Mouse (Mus musculus) layer of hippocampus, adult 8-10 months (tissue): ENCODE measurements around the gene Gsto1. TPM values are rescaled to one million over a fixed set of nuclear protein-coding genes. Genes with fewer than 3 reads are reported as not detected.

ENCODE experiments used
- DNase-seq, 2 experiments: peaks; one replicate each; pipeline ENCODE4 v3.0.0; 2022; ENCODE audit warnings: low spot score in 2 of 2
- total RNA-seq, 4 experiments: library from RNA; stranded (reverse); gene quantifications; 2 replicates each; pipeline ENCODE4 v1.2.4; 2022

The Gsto1 gene
- total RNA-seq, 4 experiments from 2014 or later = 49.8 to 60.2 (median 56.1) TPM

DNA sequence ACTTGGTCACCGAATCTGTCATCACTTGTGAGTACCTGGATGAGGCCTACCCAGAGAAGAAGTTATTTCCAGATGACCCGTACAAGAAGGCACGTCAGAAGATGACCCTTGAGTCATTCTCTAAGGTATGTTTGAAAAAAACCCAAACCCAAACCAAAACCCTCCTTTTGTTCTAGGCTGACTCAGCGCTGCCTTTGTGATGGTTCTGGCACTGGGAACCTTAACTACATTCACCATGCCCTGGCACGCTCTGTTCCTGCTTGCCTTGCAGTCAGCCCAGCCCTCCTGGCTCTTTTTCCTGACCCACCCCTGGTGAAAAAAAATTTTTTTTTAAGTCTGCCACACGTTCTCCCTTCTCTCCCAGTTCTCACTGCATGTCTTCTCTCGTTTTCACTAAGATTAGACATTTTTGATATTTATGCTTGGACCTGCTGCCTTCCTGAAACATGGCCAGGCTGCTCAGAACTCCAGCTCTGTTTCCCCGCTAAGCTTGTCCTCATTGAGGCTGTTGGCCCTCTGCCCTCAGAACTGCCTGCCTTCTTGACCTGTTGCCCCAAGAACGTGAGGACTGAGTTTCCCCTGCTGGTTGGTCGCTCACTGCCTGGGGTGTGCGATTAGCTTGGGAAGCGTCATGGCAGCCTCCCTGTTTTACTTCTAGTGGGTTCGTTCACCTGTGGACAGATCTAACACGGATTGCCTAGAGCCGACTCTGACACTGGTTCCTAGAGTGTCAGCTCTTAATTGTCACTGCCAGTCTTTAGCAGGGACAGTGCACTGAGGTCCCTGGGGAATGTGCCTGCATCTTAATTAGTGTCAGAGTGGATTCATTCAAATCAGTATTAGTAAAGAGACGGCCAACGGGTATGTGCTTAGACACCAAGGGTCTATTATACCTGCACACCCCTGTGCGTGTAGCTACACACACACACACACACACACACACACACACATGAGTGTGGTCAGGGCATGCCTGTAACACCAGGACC is 3.5 kb downstream of the Gsto1 start:
- DNase-seq = no peak

DNA sequence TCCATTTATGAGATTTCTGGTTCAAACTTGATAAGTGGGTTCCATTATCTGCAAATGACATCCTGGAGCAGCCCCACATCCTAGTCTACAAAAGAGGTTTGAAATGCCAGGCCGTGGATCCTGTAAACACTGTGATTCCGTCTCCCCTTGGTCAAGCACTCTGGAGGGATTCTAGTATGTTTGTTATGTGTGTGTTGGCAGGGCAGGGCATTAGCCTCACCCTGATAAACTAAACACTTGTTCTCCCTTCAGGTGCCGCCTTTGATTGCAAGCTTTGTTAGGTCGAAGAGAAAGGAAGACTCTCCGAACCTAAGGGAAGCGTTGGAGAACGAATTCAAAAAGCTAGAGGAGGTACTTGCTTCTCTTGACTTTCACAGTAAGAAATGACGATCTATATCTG is 4.4 kb downstream of the Gsto1 start:
- no peak for DNase-seq

DNA sequence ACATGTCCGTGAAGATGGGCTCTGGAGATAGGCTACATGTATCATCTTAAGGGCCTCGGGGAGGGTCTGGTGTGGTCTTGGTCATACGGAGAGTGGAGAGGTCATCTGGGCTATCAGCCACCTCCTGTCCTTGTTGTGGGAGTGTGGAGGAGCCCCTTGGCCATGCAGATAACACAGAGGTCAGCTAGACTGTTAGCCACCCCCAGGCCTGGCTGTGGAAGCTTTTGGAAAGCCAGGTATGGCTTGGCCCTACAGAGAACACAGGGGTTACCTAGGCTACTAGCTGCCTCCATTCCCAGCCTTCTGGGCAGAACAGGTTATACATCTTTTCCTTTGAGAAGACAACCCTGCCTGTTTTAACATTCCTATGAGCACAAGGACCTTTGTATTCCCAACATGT is 7.8 kb downstream of the Gsto1 start:
- no peak for DNase-seq

DNA sequence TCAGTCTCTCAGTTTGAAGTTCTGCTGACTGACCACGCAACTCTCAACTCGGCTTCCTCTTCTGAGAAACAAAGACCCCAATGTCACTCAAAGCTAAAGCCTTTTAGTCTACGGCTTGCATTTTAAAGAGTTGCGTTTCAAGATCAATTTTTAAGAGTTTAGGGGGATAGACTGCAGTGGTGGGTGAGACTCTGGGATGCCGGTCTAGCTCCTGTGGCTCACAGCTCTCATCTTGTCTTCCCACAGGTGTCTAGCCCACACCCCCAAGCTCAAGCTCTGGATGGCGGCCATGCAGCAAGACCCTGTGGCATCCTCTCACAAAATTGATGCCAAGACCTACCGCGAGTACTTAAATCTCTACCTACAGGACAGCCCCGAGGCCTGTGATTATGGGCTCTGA is 9.3 kb downstream of the Gsto1 start:
- no peak for DNase-seq

DNA sequence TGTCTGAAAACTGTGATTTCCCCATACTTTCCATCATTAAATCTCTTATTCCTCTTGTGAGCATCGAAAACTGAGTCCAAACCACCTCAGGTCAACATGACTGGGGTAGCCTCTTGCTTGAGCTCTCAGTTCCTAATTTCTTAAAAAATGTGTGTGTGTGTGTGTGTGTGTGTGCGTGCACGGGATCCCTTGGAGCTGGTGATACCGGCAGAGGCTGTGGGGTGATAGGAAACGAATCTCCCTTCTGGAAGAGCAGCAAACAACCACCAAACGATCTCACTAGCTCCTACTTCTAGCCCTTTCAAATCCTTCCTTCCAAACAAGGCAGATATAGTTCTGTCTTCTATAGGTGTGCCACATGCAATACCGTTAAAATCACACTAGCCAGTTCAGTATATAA is 10.0 kb downstream of the Gsto1 start:
- DNase-seq = no peak

DNA sequence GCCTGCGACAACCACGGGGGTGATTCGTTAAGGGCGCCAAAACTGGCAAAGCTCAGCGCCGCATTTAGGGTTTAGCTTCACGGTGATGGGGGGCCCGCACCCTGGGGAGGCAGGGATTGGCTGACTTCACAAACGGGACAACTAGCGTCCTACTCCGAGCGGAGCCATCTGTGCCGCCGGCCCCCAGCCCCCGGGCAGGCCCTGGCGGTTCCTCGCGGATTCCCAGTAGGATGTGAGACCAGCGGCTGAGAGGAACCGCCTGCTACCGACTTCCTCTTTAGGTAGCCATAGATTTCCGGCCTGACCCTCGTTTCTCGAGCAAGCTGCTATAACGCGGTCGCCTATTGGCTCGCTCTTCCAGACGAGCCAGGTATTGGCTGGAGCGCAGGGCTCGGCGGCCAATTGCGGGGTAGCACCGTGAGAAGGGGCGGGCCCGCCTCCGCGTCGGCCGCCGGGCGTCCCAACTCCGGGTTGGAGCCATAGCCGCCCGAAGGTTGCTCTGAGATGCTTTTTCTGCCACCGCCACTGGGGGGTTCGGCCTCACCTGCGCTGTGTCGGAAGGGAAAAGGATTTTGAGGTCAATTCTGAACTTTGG is 10.7 kb downstream of the Gsto1 start, which contains the start of gene Gsto2:
Gene Gsto2, plus strand, starts transcription at position 182 of the 595 bp plus-strand sequence.
- DNase-seq = peak; percentile 92 to 93

DNA sequence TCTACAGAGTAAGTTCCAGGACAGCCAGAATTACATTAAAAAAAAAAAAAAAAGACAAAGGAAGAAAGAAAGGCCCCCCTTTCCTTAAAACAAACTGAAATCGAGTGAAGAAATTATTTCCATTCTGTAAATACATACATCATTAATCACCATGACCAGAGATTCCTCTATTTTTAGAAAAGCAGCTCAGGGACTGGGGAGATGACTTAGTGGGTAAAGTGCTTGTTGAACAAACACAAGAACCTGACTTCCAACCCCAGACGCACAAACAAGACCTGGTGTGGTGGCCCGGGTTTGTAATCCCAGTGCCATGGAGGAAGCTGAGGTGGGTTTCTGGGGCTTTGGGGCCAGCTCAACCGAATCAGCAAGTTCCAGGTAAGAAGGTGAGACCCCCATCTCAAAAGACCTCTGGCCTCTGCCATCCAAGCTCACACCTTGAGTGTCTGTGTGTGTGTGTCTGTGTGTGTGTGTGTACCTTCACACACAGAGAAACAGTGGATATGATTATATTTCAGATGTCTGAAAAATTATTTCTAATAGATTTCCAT is 12.9 kb downstream of the Gsto1 start:
- DNase-seq = no peak

DNA sequence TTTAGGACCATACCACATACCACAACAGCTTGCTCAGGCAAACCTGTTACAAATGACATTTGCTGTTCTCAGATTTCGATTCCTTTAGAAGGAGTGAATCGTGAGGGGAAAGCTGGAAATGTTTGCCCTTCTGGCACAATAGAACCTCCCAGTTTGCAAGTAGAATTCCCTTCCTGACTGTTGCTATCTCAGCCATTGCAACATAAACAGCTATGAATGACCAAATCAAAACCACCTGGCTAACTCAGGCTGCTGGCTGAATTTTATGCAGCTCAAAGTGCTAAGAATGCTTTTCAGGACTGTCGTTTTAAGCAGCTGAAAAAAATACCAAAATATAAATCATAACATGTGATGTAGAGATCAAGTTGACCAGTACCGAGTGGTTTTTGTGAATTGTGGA is 14.2 kb downstream of the Gsto1 start:
- no peak for DNase-seq

DNA sequence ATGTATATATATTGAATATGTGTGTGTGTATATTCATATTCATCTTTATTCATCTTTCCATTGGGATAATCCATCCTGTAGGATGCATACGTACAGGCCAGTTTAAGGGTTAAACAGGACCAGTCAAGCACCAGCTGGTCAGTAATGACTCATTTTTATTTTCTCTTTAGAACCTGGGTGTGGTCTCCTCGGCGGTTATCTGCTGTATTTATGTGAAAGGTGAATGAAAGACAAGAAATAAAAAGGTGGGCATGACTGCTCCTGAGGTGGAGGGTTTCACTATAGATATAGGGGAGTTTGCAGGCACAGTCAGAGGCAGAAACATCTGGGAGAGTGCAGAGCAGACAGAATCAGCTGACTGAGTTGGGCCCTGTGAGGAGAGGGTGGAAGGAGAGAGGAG is 14.7 kb downstream of the Gsto1 start:
- no peak for DNase-seq

DNA sequence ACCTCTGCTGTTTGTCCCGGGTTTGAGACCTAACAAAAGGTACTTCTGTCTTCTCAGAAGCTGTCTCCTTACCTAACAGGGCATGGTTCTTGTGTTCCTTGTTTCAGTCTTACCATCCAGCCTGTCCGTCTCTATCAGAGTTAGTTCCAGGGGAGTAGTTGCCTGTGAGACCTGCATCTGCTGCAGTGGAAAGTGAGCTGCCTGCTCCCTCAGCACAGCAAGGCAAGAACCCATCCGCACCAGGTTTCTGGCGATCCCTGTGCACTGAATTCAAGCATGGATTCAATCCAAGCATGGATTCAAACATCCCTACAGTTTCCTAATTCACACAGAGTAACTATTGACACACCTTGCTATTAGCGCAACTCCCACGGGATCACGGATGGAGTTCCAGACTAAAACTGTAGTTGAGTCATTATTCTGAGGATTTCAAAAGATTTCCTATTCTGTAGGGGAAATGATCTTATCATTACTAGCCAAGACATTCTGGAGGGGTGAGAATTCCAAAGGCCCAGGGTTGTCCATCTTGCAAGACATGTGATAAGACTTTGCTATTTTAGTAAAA is 15.4 kb downstream of the Gsto1 start:
- no peak for DNase-seq

DNA sequence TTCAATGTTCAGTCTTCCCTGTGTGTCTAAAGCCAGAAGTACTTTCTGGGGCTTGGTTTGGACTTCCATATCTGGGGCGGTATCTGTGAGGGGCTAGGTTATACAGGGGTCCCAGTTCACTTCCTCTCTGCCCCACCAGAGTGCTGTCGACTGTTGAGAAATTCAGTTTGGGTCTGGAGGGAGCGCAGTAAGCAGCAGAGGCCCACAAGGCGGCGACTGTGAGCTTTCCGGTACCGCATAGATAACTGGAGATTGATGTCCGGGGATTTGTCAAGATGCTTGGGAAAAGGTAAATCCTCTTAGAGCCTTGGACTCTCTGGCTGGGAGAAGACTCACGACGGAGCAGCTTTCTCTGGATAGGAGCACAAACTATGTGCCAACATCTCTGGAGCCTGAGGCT is 16.7 kb downstream of the Gsto1 start:
- DNase-seq = no peak

DNA sequence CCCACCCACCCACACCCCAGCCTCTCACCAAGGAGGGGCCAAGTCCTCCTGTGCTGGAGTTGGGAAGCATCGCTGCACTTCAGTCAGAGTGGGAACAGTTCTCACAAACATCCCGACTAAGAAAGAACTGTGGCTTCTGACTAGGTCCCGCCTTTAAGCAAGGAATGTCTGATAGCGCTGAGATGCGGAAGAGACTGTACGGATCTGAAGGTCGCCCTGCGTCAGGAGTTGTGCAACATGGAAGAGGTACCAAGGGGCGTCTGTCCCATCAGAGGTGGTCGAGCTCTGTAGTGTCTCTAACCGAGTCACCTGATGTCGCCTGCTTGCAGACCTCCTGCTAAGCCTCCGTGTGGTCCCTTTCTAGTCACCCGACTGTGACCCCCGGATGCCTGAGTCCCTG is 21.5 kb downstream of the Gsto1 start:
- DNase-seq = no peak

DNA sequence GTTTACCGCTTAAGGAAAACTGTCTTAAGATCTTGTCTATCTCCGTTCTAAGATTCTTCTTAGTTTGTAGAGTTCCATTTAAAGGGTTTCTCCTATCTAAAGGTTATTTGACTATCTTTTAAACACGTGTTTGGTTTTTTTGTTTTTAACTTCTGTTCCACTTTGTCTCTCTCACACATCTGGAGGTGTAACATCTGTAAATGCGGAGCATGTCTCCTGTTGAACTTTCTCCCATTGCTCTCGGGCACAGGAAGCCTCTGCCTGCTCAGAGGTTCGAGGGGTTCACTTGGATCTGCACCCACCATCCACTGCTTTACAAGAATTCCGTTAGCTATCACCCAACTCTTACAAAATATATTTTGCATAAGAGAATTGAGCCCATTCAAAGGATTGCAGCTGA is 26.8 kb downstream of the Gsto1 start:
- DNase-seq = no peak

DNA sequence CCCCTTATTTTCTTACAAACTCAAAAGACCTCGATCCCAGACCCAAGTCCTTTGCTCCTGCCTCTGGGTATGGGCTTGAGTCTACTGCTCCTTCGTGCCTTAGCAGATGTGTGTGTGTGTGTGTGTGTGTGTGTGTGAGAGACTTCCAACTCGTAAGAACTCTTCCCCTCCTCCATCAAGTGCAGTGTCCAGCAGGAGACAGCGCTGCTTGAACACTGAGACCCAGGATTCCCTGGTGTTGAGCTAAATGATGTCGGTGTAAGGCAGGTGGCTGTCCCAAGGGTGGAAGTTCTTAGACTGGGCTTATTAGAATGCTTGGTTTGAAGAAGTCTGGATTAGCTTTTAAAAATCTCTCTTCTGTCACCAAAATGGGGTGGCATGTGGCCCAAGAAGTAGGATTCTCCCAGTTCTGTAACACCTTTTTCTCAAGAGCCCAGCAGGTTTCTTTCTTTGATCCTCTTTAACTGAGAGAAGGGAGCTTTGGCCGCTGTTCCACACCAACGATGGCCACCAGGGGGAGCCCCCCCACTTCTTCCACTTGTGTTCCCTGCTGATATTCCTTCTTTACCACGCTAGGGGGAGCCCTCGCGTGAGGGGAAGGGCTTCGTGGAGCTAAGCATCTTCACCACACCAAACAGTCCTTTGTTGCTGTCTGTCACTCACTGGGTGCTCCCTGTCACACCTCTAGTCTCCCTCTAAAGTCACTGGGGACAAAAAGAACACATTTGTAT is 27.5 kb downstream of the Gsto1 start:
- peak; percentile 27 to 74 for DNase-seq

DNA sequence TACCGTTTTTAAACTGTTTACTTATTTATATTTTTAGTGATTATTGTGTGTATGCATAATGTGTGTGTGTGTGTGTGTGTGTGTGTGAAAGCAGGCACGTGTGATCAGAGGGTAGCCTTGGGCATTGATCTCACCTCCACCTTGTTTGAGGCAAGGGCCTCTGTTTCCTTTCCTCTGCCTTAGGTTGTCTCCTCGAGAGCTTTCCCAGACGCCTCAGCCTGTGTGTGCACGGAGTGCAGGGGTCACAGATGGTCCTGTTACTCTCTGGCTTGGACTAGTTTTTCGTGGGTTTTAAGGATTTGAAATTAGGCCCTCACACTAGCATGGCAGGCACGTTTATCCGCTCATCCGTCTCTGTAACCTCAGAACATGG is 28.1 kb downstream of the Gsto1 start:
- no peak for DNase-seq

DNA sequence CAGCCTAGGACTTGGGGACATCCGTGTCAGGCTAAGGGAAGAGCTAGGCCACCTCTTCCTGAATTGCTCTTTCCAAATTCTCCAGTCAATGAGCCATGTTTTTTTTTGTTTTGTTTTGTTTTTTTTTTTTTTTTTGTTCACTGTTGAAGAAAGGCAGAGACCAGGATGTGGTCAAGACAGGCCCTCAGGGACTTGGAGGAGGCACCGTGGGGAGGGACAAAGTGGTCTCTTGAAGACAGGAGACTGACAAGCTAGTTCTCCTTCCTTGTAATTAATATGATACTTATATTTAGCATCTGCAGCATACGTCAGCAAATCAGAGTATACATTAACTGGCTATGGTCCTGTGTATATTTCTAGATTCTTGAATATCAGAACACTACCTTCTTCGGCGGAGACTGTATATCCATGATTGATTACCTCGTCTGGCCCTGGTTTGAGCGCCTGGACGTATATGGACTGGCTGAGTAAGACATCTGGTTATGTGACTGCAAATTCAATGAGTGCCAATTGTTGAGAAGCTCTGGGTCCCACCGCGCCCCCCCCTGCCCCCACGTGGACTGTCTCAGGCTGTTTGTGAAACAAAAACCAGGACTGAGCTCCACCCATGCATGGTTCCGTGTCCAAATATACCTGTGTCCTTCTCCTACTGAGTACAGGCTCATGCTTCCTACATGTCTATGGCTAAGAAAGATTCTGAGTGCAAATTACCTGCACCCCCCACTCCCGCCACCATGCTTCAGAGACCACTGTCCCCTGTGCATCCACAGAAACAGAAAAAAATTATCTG is 29.7 kb downstream of the Gsto1 start:
- no peak for DNase-seq

DNA sequence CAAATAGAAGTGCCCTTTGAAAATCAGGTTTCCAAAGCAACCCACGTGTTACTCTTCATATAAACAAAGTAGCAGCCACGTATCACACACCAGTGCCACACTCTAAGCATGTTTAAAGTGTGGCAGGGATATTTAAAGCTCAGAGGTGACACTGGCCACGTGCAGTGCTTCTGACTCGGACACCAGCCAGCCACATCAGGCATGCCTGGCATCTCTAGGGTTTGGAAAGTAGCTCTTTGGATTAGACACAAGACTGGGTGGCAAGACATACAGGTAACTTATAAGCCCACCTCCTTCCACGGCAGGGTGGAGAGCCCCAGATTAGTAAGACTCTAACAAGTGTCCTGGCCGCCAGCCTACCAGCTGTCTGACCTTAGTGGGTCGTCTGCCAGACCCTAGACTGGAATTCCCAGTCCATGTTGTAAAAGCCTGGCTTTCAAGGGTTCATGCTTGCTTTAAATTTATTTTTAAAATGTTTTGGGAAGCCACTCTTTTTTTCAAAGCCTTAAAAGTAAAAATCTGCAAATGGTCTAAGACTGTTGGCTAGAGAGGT is 30.5 kb downstream of the Gsto1 start:
- DNase-seq = no peak

DNA sequence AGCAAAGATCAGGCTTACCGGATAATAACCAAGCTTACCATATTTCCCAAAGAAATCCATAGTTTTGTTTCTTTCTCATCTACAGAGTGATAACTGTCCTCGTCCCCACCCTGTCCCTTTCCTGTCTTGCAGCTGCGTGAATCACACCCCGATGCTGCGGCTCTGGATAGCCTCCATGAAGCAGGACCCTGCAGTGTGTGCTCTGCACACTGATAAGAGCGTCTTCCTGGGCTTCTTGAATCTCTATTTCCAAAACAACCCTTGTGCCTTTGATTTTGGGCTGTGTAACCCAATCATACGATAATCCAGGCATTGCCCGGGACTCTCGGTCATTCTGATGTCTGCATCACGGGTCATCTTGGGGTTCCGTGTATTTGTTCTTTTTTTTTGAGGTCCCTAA is 31.1 kb downstream of the Gsto1 start:
- no peak for DNase-seq

DNA sequence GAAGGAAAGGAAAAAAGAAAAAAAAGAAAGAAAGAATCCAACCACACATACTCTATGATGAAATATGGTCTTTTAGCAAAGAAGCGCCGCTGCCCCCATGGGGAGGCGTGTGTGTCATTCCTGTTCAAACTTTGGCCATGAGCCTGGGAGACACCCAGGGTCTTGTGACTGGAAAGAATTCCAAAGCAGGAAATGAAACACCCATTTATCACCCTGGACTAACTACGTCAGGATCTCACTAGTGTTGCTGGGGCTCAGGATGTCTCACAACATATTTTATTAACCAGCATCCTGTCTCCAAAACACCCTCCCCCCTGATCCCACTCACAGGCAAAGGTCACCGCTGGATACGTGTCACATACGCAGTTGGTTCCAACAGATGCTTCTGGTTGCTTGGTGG is 31.8 kb downstream of the Gsto1 start:
- DNase-seq = no peak

DNA sequence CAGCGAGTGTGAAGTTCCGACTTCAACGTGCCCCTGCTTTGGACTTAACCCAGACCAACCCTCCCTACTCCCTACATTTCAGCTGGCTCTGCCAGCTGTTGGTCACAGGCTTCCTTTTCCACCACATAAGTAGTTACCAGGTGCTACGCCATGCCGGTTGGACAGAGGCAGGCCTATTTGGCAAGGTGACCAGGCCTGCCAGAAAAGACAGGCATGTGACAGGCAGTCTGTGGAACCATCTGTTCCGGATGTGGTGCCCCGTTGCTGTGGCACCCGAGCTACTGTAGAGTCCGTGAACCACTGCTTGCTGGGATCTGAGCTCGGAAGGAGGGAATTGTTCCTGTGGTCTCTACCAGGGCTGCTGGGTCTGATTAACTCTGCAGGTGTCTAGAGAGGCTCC is 32.6 kb downstream of the Gsto1 start:
- peak; percentile 33 to 49 for DNase-seq
